Mouse (Mus musculus) MEL (cell line): ENCODE data around the gene Lsm2. TPM values are rescaled to one million over a fixed set of nuclear protein-coding genes. Genes with fewer than 3 reads are reported as not detected.

Experiments
- DNase-seq: peaks from one replicate; pipeline ENCODE4 v3.0.0; 2011; ENCODE audit warnings: low read depth, low spot score
- H3K27ac ChIP-seq: 2 replicates; pipeline ENCODE4 v1.5.1; 2012; ENCODE audit warnings: low read depth, mild to moderate bottlenecking, control low read depth, low read length, moderate library complexity; ENCODE audit not compliant: control insufficient read depth
- H3K27me3 ChIP-seq, 2 experiments: fragments of 150-350 bp in 1 of 2; sonication (generic) in 1 of 2; 2 replicates each; pipeline ENCODE4 v1.6.1; 2012; ENCODE audit warnings: low read length in 2 of 2, mild to moderate bottlenecking in 2 of 2, improper control_type of control experiment in 1 of 2, moderate library complexity in 1 of 2; ENCODE audit not compliant: insufficient read depth in 2 of 2, control insufficient read depth in 1 of 2
- H3K36me3 ChIP-seq, 2 experiments: 2 replicates each; pipeline ENCODE4 v1.6.1; 2012 to 2014; ENCODE audit warnings: low read length in 2 of 2, improper control_type of control experiment in 1 of 2, inconsistent platforms in 1 of 2, mild to moderate bottlenecking in 1 of 2; ENCODE audit not compliant: insufficient read depth in 2 of 2, control insufficient read depth in 1 of 2
- H3K4me1 ChIP-seq, 2 experiments: fragments of 150-350 bp in 1 of 2; sonication (generic) in 1 of 2; 2 replicates each; pipeline ENCODE4 v1.6.1; 2012; ENCODE audit warnings: low read length in 2 of 2, improper control_type of control experiment in 1 of 2, mild to moderate bottlenecking in 1 of 2; ENCODE audit not compliant: insufficient read depth in 2 of 2, control insufficient read depth in 1 of 2
- H3K4me3 ChIP-seq, 2 experiments: fragments of 150-350 bp in 1 of 2; sonication (generic) in 1 of 2; 2 replicates each; pipeline ENCODE4 v1.5.1; 2012; ENCODE audit warnings: low read depth in 2 of 2, low read length in 2 of 2, mild to moderate bottlenecking in 2 of 2, moderate library complexity in 2 of 2, control low read depth in 1 of 2, improper control_type of control experiment in 1 of 2; ENCODE audit not compliant: control insufficient read depth in 1 of 2, insufficient read depth in 1 of 2
- H3K79me2 ChIP-seq: 2 replicates; pipeline ENCODE4 v1.6.1; 2012; ENCODE audit warnings: mild to moderate bottlenecking, low read length, moderate library complexity; ENCODE audit not compliant: control insufficient read depth, poor library complexity, insufficient read depth
- H3K9ac ChIP-seq: 2 replicates; pipeline ENCODE4 v1.6.1; 2012; ENCODE audit warnings: low read depth, mild to moderate bottlenecking, control low read depth, low read length, moderate library complexity; ENCODE audit not compliant: control insufficient read depth, poor library complexity, severe bottlenecking
- H3K9me3 ChIP-seq: fragments of 150-350 bp; sonication (generic); replicated peaks from 2 replicates; pipeline ENCODE4 v1.6.1; 2012; ENCODE audit warnings: mild to moderate bottlenecking, low read length, improper control_type of control experiment, moderate library complexity; ENCODE audit not compliant: insufficient read depth
- CHD1 ChIP-seq: IDR thresholded peaks from 2 replicates; pipeline ENCODE4 v1.6.1; 2012; ENCODE audit warnings: low read depth, mild to moderate bottlenecking, inconsistent platforms, low read length, improper control_type of control experiment
- CTCF ChIP-seq, 3 experiments: IDR thresholded peaks in 2 of 3; conservative IDR thresholded peaks in 1 of 3; 2 replicates each; pipeline ENCODE4 v1.5.1; 2011 to 2012; ENCODE audit warnings: low read length in 3 of 3, low read depth in 2 of 3, mild to moderate bottlenecking in 2 of 3, improper control_type of control experiment in 1 of 3, inconsistent platforms in 1 of 3, mixed read lengths in 1 of 3, moderate library complexity in 1 of 3; ENCODE audit not compliant: control insufficient read depth in 1 of 3, insufficient read depth in 1 of 3, poor library complexity in 1 of 3, severe bottlenecking in 1 of 3
- E2F4 ChIP-seq: IDR thresholded peaks from 2 replicates; pipeline ENCODE4 v1.6.1; 2011; ENCODE audit warnings: low read depth, low read length, improper control_type of control experiment, borderline replicate concordance
- ELF1 ChIP-seq: IDR thresholded peaks from 2 replicates; pipeline ENCODE4 v1.6.1; 2014; ENCODE audit warnings: low read depth, mild to moderate bottlenecking, inconsistent platforms, low read length, improper control_type of control experiment, moderate library complexity
- EP300 ChIP-seq, 2 experiments: IDR thresholded peaks; 2 replicates each; pipeline ENCODE4 v1.6.1; 2011; ENCODE audit warnings: improper control_type of control experiment in 2 of 2, low read length in 2 of 2, low read depth in 1 of 2, mild to moderate bottlenecking in 1 of 2
- GABPA ChIP-seq: IDR thresholded peaks from 2 replicates; pipeline ENCODE4 v1.6.1; 2012; ENCODE audit warnings: low read depth, mild to moderate bottlenecking, inconsistent platforms, low read length, improper control_type of control experiment, moderate library complexity
- GATA1 ChIP-seq: IDR thresholded peaks from 2 replicates; pipeline ENCODE4 v1.6.1; 2011; ENCODE audit warnings: low read depth, low read length, improper control_type of control experiment
- HCFC1 ChIP-seq: IDR thresholded peaks from 2 replicates; pipeline ENCODE4 v1.6.1; 2012; ENCODE audit warnings: low read depth, mild to moderate bottlenecking, inconsistent platforms, low read length, improper control_type of control experiment, moderate library complexity
- JUND ChIP-seq: IDR thresholded peaks from 2 replicates; pipeline ENCODE4 v1.6.1; 2011; ENCODE audit warnings: low read depth, mild to moderate bottlenecking, improper control_type of control experiment, low read length
- MAX ChIP-seq: IDR thresholded peaks from 2 replicates; pipeline ENCODE4 v1.6.1; 2011; ENCODE audit warnings: low read length, improper control_type of control experiment
- MEF2A ChIP-seq: IDR thresholded peaks from 2 replicates; pipeline ENCODE4 v1.6.1; 2014; ENCODE audit warnings: low read depth, mild to moderate bottlenecking, inconsistent platforms, low read length, improper control_type of control experiment; ENCODE audit not compliant: poor library complexity, insufficient replicate concordance, severe bottlenecking; ENCODE audit errors: extremely low read depth
- MXI1 ChIP-seq: IDR thresholded peaks from 2 replicates; pipeline ENCODE4 v1.6.1; 2011; ENCODE audit warnings: mild to moderate bottlenecking, low read depth, low read length, improper control_type of control experiment
- NELFE ChIP-seq: IDR thresholded peaks from 2 replicates; pipeline ENCODE4 v1.6.1; 2011; ENCODE audit warnings: low read depth, low read length, improper control_type of control experiment
- NRF1 ChIP-seq: IDR thresholded peaks from 2 replicates; pipeline ENCODE4 v1.6.1; 2014; ENCODE audit warnings: low read depth, mild to moderate bottlenecking, inconsistent platforms, low read length, improper control_type of control experiment, moderate library complexity; ENCODE audit not compliant: poor library complexity, insufficient read depth, severe bottlenecking
- RCOR1 ChIP-seq: IDR thresholded peaks from 2 replicates; pipeline ENCODE4 v1.6.1; 2012; ENCODE audit warnings: low read depth, mild to moderate bottlenecking, inconsistent platforms, low read length, improper control_type of control experiment
- SMC3 ChIP-seq: IDR thresholded peaks from 2 replicates; pipeline ENCODE4 v1.6.1; 2011; ENCODE audit warnings: low read depth, low read length, improper control_type of control experiment
- TBP ChIP-seq: IDR thresholded peaks from 2 replicates; pipeline ENCODE4 v1.8.0; 2011; ENCODE audit warnings: low read depth, low read length, improper control_type of control experiment
- TCF12 ChIP-seq: IDR thresholded peaks from 2 replicates; pipeline ENCODE4 v1.6.1; 2014; ENCODE audit warnings: low read depth, mild to moderate bottlenecking, inconsistent platforms, low read length, improper control_type of control experiment, moderate library complexity
- USF2 ChIP-seq, 2 experiments: IDR thresholded peaks; 2 replicates each; pipeline ENCODE4 v1.6.1; 2011 to 2012; ENCODE audit warnings: improper control_type of control experiment in 2 of 2, low read length in 2 of 2, borderline replicate concordance in 1 of 2, inconsistent platforms in 1 of 2, low read depth in 1 of 2, mild to moderate bottlenecking in 1 of 2; ENCODE audit not compliant: insufficient read depth in 1 of 2
- ZC3H11A ChIP-seq: IDR thresholded peaks from 2 replicates; pipeline ENCODE4 v1.6.1; 2012; ENCODE audit warnings: low read depth, mild to moderate bottlenecking, inconsistent platforms, low read length, improper control_type of control experiment
- ZMIZ1 ChIP-seq: IDR thresholded peaks from 2 replicates; pipeline ENCODE4 v1.6.1; 2012; ENCODE audit warnings: low read depth, mild to moderate bottlenecking, inconsistent platforms, low read length, improper control_type of control experiment, moderate library complexity
- polyA plus RNA-seq, 2 experiments: library from polyadenylated mRNA; stranded (reverse) in 1 of 2; unstranded in 1 of 2; fragments of >175 nt in 1 of 2; fragments of >200 nt in 1 of 2; gene quantifications; 2 replicates each; pipeline versions ENCODE4 v1.2.1 to v1.2.4; 2012; ENCODE audit warnings: low replicate concordance in 2 of 2, low read depth in 1 of 2; ENCODE audit not compliant: insufficient read length in 2 of 2, insufficient read depth in 1 of 2, missing spikeins in 1 of 2
- total RNA-seq: library from RNA; depleted of rRNA; stranded (reverse); fragments of 300-350 nt; gene quantifications from 2 replicates; pipeline ENCODE4 v1.2.3, GENCODE M21; 2012

Gene Lsm2
- total and polyA plus RNA-seq, 3 experiments, result 57.9 to 180 TPM; not detected in 1

GRCm38 (mm10) chr17:35029691-35030532 is 48.2 kb downstream of the Lsm2 start:
- H3K9me3 ChIP-seq, result no peaks in the 10 kb centered on the region
- H3K27ac ChIP-seq, result no peak overlapping the region
- TF ChIP-seq CHD1, result no peak
- TF ChIP-seq CTCF (IDR thresholded peaks at IDR 0.05 in 2 of 3, conservative IDR thresholded peaks at IDR 0.05 in 1 of 3; ENCODE audit: control insufficient read depth in 1 of 3, insufficient read depth in 1 of 3, low read depth in 2 of 3, low read length in 3 of 3, poor library complexity in 1 of 3, severe bottlenecking in 1 of 3), result peak in 2 of 3 experiments; percentile 32 to 35; a peak in 4 of 6 replicates
- peak; percentile 29; the same call in 1 of the 2 replicates for TF ChIP-seq SMC3
- no peak for TF ChIP-seq MXI1
- no peak overlapping the region for H3K9ac ChIP-seq
- H3K79me2 ChIP-seq, result peaks cover 20% of the 10 kb centered on the region
- peak; percentile 34 for DNase-seq
- no peaks in the 10 kb centered on the region for H3K27me3 ChIP-seq
- peaks cover 0 to 22% of the 10 kb centered on the region in 2 experiments; a peak in 2 of 4 replicates for H3K36me3 ChIP-seq
- no peak overlapping the region for H3K4me3 ChIP-seq
- peaks cover 3 to 27% of the 10 kb centered on the region in 2 experiments; a peak in 3 of 4 replicates for H3K4me1 ChIP-seq

- Histone ChIP-seq H3K36me3 (peaks cover 0 to 11% of the 10 kb centered on the region in 2 experiments; a peak in 2 of 4 replicates), H3K9ac (no peak overlapping the region), H3K4me3 (no peak overlapping the region), H3K9me3 (no peaks in the 10 kb centered on the region), H3K4me1 (peaks cover 3 to 16% of the 10 kb centered on the region in 2 experiments; a peak in 2 of 4 replicates), H3K27me3 (no peaks in the 10 kb centered on the region), H3K27ac (no peak overlapping the region), H3K79me2 (peaks cover 10% of the 10 kb centered on the region)
- no peak for DNase-seq
- TF ChIP-seq GABPA (no peak), ELF1 (no peak), TCF12 (no peak), TBP (no peak), GATA1 (no peak)
Measured at GRCm38 (mm10) chr17:35031272-35031671, 49.6 kb downstream of the Lsm2 start.

GRCm38 (mm10) chr17:35031880-35032279 is 50.2 kb downstream of the Lsm2 start:
- TF ChIP-seq EP300 (IDR thresholded peaks at IDR 0.05; ENCODE audit: low read depth in 1 of 2, low read length in 2 of 2) (no peak), ZMIZ1 (no peak), TBP (no peak), MEF2A (no peak), HCFC1 (no peak), USF2 (IDR thresholded peaks at IDR 0.05; ENCODE audit: borderline replicate concordance in 1 of 2, insufficient read depth in 1 of 2, low read depth in 1 of 2, low read length in 2 of 2) (no peak), RCOR1 (no peak), MAX (no peak), ZC3H11A (no peak), CTCF (IDR thresholded peaks at IDR 0.05 in 2 of 3, conservative IDR thresholded peaks at IDR 0.05 in 1 of 3; ENCODE audit: control insufficient read depth in 1 of 3, insufficient read depth in 1 of 3, low read depth in 2 of 3, low read length in 3 of 3, poor library complexity in 1 of 3, severe bottlenecking in 1 of 3) (no peak), E2F4 (no peak), JUND (no peak), NELFE (no peak), NRF1 (no peak)
- TF ChIP-seq, all 39 proteins: peak for 0
- H3K4me1 ChIP-seq, result peaks cover 3 to 12% of the 10 kb centered on the region in 2 experiments; a peak in 2 of 4 replicates
- DNase-seq, result no peak
- H3K36me3 ChIP-seq, result peaks cover 0 to 8% of the 10 kb centered on the region in 2 experiments; a peak in 2 of 4 replicates
- no peak overlapping the region for H3K4me3 ChIP-seq
- no peak overlapping the region for H3K27ac ChIP-seq
- H3K79me2 ChIP-seq, result peaks cover 4% of the 10 kb centered on the region
- H3K9ac ChIP-seq, result no peak overlapping the region
- H3K27me3 ChIP-seq, result no peaks in the 10 kb centered on the region
- H3K9me3 ChIP-seq, result no peaks in the 10 kb centered on the region
